Mouse (Mus musculus) lung, postnatal 36 days (tissue): ENCODE measurements around the gene Ccdc38.

Experiments used
- DNase-seq: peaks from one replicate; pipeline ENCODE4 v3.0.0; 2022; ENCODE audit warnings: mixed read lengths

Gene Ccdc38

DNA sequence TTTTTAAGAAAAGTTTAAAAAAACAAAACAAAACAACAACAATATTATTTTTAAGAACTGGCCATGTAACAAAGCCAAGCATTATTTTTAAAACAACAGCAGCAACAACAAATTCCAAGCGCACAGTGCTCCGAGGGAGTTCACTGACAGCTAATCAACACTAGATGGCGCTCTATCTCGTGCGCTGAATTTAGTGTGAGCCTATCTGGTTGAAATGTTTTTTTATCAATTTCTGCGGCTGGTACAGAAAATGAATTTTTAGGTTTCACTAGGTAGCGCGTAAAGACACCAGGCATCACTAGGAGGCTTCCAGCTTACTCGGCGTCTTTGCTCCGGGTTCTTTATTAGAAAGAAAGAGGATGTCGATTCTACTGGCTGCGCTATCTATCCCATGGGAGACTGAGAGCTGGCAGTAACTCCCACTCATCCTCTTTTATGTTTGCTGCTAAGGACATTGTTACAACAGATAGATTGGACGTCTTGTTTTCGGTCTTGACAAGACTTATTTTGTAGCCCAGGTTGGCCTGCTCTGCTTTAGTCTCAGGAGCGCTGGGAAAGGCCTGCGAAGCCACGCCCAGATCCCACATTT lies 71.1 kb downstream of the Ccdc38 start:
- peak; percentile 68 for DNase-seq

DNA sequence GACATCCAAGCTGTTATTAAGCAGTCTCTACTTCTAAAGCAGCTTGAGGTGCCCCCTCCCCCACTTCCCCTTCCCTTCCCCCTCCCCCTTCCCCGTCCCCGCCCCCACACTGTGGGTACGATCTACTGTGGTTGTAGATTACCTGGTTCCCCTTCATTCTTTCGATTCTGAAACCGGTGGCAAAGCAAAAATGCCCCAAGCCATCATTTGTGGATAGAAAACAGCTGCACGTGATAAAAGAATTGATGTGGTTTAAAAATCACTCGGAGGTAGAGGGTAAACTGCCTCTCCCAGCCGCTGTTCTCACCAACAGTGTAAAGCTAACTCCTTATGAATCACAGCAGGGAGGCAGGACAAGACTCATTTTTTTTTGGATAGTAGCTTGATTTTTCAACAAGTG lies 74.4 kb downstream of the Ccdc38 start:
- DNase-seq = no peak

DNA sequence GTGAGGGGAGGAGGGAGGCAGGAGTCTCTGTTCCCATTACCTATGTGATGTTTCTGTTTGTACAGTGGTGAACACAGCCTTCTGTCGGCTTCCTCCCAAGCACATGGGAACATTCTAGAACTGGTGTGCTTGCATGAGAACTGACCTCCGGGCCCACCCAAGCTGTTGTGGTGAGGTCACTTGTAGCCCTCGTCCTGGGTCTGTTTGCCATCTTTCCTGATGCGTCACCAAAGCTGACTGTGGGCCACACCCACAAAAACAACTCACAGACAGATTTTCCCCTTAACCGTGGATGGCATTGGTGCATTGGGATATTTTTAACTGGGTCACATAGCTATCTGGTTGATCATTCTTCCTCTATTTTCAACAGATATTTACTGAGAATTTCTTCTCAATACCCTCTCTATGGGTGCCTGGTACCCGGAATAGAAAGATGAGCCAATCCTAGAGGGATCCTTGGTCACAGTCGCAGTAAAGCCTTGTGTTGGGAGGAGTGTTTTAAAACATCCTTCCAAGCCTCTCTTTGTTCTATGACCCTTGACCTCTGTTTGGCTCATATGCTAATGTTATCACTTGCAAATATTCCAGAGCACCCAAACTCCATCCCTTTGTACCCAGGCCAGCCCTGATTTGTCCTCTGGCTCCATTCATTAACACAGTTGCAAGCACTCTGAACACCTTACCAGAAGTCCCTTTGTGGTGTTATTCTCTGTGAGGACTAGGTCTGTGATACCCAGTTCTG lies 80.2 kb downstream of the Ccdc38 start:
- DNase-seq = peak; percentile 15

DNA sequence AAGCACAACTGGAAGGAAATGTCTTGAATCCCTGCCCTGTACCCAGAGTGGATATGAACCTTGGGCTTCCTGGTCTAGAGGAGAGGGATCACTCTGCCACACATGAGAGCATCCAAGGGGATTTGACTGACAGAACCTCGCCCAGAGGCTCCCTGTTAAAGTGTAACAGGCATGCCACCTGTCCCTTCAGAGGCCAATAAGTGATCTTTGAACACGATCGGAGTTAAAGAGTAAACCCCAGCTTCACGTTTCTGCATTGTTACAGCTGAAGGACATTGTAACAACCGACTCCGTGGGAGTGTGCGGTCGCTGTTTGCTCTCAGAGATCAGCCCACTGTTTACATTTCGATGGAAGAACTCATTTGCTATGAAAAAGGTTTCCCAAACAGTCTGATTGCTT lies 83.3 kb downstream of the Ccdc38 start:
- no peak for DNase-seq

DNA sequence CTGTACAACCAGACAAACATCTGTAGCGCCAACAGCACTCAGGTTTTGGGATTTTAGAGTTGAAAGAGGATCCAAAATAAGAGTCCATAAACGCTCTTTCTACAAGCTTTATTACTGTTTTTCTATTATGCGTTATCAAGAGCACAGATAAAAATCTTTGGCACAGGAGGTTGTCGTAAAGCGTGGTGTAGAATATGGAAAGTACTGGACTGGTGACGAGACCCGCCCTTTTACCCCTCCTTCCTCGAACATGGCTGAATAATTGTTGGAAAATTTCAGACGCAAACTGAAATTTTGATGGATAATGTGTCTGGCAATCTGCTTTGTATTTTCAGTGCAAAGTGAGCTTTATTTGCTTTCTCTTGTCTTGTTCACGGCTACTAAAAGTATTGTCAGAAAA lies 83.7 kb downstream of the Ccdc38 start:
- DNase-seq = no peak

DNA sequence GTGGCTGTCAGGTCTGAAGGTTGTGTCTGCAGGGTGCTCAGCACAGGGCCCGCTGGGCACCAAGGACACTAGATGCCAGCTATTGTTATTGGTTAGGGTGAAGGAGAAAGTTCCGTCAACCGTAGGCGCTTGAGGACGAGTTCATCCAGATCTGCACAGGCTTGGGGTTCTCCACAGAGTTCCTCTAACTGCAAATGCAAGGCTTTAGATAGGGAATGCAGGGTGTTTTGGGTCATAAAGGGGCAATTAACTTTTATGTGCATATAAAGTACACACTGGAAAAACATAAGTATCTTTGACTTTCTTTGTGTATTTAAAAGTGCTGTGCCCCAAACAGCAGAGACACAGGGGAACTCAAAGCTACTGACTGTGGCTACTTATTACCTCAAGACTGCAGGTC lies 89.9 kb downstream of the Ccdc38 start:
- DNase-seq = no peak

DNA sequence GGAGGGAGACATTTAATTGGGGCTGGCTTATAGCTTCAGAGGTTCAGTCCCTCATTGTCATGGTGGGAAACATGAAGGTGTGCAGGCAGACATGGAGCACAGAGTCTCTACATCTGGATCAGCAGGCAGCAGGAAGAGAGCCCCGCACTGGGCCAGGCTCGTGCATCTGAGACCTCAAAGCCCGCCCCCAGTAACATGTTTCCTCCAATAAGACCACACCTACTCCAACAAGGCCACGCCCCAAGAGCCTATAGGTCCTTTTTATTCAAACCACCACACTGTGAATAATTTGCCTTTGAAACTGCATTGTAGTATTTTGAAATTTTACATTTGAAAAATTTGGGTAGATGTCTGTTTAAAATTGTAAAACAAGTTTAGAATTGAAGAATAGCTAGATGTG lies 91.7 kb downstream of the Ccdc38 start:
- DNase-seq = no peak

GRCm38 (mm10) chr10:93633563-93633962 lies 93.1 kb downstream of the Ccdc38 start:
- DNase-seq = no peak
